Mouse (Mus musculus) T-cell, adult 2 months (primary cell): ENCODE results near the gene Hmg20b.

Experiments used
- DNase-seq: peaks from one replicate; pipeline ENCODE4 v3.0.0; 2022; ENCODE audit warnings: low spot score

Gene Hmg20b

GRCm38 (mm10) chr10:81350351-81351063 is at the start of gene Hmg20b:
Gene Hmg20b, minus strand, starts transcription at chr10:81350480.
- peak; percentile 98 for DNase-seq

- no peak for DNase-seq
Observed at GRCm38 (mm10) chr10:81399798-81400308, 49.6 kb upstream of the Hmg20b start.

- DNase-seq = no peak
Observed at GRCm38 (mm10) chr10:81399296-81399695, 49.0 kb upstream of the Hmg20b start.

- DNase-seq = no peak
Observed at GRCm38 (mm10) chr10:81396749-81397148, 46.5 kb upstream of the Hmg20b start.

GRCm38 (mm10) chr10:81395865-81396264 is 45.6 kb upstream of the Hmg20b start:
- DNase-seq = no peak

GRCm38 (mm10) chr10:81395127-81395526 is 44.8 kb upstream of the Hmg20b start:
- peak; percentile 60 for DNase-seq

- DNase-seq = no peak
Observed at GRCm38 (mm10) chr10:81393456-81394063, 43.3 kb upstream of the Hmg20b start.

GRCm38 (mm10) chr10:81392781-81393185 is 42.5 kb upstream of the Hmg20b start, which contains the start of gene Smim24:
Gene Smim24, plus strand, starts transcription at chr10:81393051.
- DNase-seq = no peak

GRCm38 (mm10) chr10:81392270-81392669 is 42.0 kb upstream of the Hmg20b start:
- no peak for DNase-seq

- DNase-seq = no peak
Observed at GRCm38 (mm10) chr10:81390678-81390965, 40.3 kb upstream of the Hmg20b start.

GRCm38 (mm10) chr10:81389801-81390677 is 39.8 kb upstream of the Hmg20b start:
- peak; percentile 66 for DNase-seq

- DNase-seq = no peak
Observed at GRCm38 (mm10) chr10:81389373-81389772, 39.1 kb upstream of the Hmg20b start.

- no peak for DNase-seq
Observed at GRCm38 (mm10) chr10:81388505-81389055, 38.3 kb upstream of the Hmg20b start, which contains the start of gene Gm48552. Gene Gm48552, plus strand, starts transcription at chr10:81389005.

- DNase-seq = no peak
Observed at GRCm38 (mm10) chr10:81387716-81388115, 37.4 kb upstream of the Hmg20b start.

GRCm38 (mm10) chr10:81385603-81386306 is 35.5 kb upstream of the Hmg20b start:
- DNase-seq = no peak

GRCm38 (mm10) chr10:81384605-81384982 is 34.3 kb upstream of the Hmg20b start:
- no peak for DNase-seq

GRCm38 (mm10) chr10:81383802-81384604 is 33.7 kb upstream of the Hmg20b start, which contains the start of the genes Dohh and Gm48551:
Gene Dohh, plus strand, starts transcription at chr10:81384428.
Gene Gm48551, plus strand, starts transcription at chr10:81384466.
- DNase-seq = peak; percentile 97

- DNase-seq = no peak
Observed at GRCm38 (mm10) chr10:81382039-81382438, 31.8 kb upstream of the Hmg20b start.

GRCm38 (mm10) chr10:81379809-81380378 is 29.6 kb upstream of the Hmg20b start:
- no peak for DNase-seq

GRCm38 (mm10) chr10:81379183-81379553 is 28.9 kb upstream of the Hmg20b start:
- DNase-seq = no peak
